Mouse (Mus musculus): ENCODE results near the gene Ppa1. TPM values are rescaled to one million over a fixed set of nuclear protein-coding genes. Genes with fewer than 3 reads are reported as not detected.
"Not testable (repeated sequence)": the region's sequence is repeated elsewhere in the genome, so short reads cannot be mapped to it uniquely, and the experiment has no call there.

Ppa1 gene
- total RNA-seq, 2 experiments from 2014 or later = 48.9 to 61.4 TPM

GRCm38 (mm10) chr10:61623874-61624273 is 24.5 kb upstream of the Ppa1 start:
- H3K4me3 ChIP-seq; H3K27ac ChIP-seq; intact Hi-C loops (cut with DNase I); DNase-seq: not testable (repeated sequence)
- peak; percentile 24; the same call in 1 of the 2 replicates for TF ChIP-seq CTCF (IDR thresholded peaks at IDR 0.05)

GRCm38 (mm10) chr10:61624771-61625170 is 23.6 kb upstream of the Ppa1 start:
- DNase-seq = no peak
- H3K4me3 ChIP-seq = no peak overlapping the region
- no peak overlapping the region for H3K27ac ChIP-seq
- intact Hi-C loops (cut with DNase I) = no loop called here
- no peak for TF ChIP-seq CTCF (IDR thresholded peaks at IDR 0.05)

DNA sequence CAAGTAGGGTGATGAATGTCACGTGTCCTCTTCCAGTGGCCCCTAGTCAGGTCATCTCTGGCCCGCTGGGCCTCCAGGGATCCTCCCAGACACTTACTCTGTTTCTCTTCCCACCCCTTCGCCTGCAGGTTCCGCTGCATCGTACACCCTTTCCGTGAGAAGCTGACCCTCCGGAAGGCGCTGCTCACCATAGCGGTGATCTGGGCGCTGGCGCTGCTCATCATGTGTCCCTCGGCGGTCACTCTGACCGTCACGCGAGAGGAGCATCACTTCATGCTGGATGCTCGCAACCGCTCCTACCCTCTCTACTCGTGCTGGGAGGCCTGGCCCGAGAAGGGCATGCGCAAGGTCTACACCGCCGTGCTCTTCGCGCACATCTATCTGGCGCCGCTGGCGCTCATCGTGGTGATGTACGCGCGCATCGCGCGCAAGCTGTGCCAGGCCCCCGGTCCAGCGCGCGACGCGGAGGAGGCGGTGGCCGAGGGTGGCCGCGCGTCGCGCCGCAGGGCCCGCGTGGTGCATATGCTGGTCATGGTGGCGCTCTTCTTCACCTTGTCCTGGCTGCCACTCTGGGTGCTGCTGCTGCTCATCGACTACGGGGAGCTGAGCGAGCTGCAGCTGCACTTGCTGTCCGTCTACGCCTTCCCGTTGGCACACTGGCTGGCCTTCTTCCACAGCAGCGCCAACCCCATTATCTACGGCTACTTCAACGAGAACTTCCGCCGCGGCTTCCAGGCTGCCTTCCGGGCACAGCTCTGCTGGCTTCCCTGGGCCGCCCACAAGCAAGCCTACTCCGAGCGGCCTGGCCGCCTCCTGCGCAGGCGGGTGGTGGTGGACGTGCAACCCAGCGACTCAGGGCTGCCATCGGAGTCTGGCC is 22.7 kb upstream of the Ppa1 start:
- intact Hi-C loops (cut with DNase I) = no loop called here
- no peak overlapping the region for H3K27ac ChIP-seq
- H3K4me3 ChIP-seq = peak overlapping the region; percentile 70
- TF ChIP-seq CTCF (IDR thresholded peaks at IDR 0.05) = no peak
- DNase-seq = peak; percentile 47

DNA sequence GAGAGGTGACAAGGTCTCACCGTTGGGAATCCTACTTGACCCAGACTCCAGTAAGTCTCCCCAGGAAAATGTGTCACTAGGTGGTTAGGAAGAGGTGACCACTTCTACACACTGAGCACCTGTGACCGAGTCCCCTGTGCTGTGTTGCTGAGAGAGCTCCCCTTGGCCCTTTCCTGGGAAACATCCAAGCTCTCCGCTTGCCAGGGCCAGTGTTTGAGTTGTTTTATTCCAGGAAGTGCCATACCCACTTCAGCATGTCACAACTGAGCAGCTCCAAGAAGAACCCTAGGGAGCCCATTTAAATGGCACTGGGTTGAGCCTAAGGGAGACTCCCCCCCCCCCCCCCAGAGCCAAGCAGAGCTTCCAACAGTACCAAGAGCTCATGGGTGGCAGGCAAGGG is 21.8 kb upstream of the Ppa1 start:
- Histone ChIP-seq H3K4me3 (no peak overlapping the region), H3K27ac (no peak overlapping the region)
- intact Hi-C loops (cut with DNase I) = no loop called here
- no peak for TF ChIP-seq CTCF (IDR thresholded peaks at IDR 0.05)
- DNase-seq = no peak

- no peak for DNase-seq
- TF ChIP-seq CTCF (IDR thresholded peaks at IDR 0.05) = no peak
- no peak overlapping the region for H3K4me3 ChIP-seq
- peak overlapping the region; percentile 93 for H3K27ac ChIP-seq
- intact Hi-C loops (cut with DNase I) = no loop called here
Observed at GRCm38 (mm10) chr10:61627195-61627937, 21.0 kb upstream of the Ppa1 start.

DNA sequence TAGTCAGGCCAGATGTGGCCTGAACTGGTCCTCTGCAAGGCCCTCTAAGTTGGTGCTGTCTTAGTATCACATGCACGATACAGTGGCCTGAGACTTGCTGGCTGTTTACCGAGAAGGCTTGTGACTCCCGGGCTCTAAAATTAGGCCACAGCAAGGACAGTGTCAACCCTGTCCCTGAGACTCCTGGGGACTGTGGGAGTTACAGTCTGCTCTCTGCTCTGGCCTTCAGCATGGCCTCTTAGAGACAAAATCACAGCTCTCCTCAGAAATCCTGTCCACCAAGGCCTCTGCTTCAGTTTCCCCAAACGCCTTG is 20.5 kb upstream of the Ppa1 start:
- intact Hi-C loops (cut with DNase I) = no loop called here
- H3K27ac ChIP-seq = peak overlapping the region; percentile 93
- peak; percentile 80 for DNase-seq

GRCm38 (mm10) chr10:61632445-61632844 is 15.9 kb upstream of the Ppa1 start:
- peak overlapping the region; percentile 72 for H3K27ac ChIP-seq
- intact Hi-C loops (cut with DNase I) = no loop called here
- peak; percentile 39 for DNase-seq
- H3K4me3 ChIP-seq = no peak overlapping the region
- TF ChIP-seq CTCF (IDR thresholded peaks at IDR 0.05) = no peak

More for the DNA sequence above, 20.5 kb upstream of the Ppa1 start:
- no peak for TF ChIP-seq CTCF (IDR thresholded peaks at IDR 0.05)
- H3K4me3 ChIP-seq = no peak overlapping the region

DNA sequence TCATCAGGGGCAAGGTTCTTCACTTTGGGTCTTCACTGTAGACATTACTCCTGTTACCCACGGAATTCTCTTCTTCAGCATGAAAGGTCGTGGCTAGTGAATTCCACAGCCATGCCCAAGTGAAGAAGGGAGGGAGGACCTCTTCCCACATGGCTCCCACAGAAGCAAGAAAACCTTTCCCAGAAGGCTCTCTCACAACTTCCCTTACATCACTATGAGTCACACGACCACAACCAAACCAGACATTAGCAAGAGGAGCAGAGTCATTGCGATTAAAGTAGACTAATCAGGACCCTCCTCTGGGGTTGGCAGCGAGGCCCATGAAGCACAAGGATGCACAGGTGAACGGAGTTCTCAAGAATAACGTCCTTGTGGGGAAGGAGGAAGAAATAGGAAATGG is 11.3 kb upstream of the Ppa1 start:
- Histone ChIP-seq H3K27ac (no peak overlapping the region), H3K4me3 (no peak overlapping the region)
- TF ChIP-seq CTCF (IDR thresholded peaks at IDR 0.05) = no peak
- intact Hi-C loops (cut with DNase I) = no loop called here
- DNase-seq = no peak

GRCm38 (mm10) chr10:61640363-61640762 is 8.0 kb upstream of the Ppa1 start:
- Histone ChIP-seq H3K4me3 (no peak overlapping the region), H3K27ac (no peak overlapping the region)
- no peak for TF ChIP-seq CTCF (IDR thresholded peaks at IDR 0.05)
- intact Hi-C loops (cut with DNase I) = no loop called here
- no peak for DNase-seq

- TF ChIP-seq CTCF (IDR thresholded peaks at IDR 0.05) = no peak
- Histone ChIP-seq H3K4me3 (no peak overlapping the region), H3K27ac (no peak overlapping the region)
- DNase-seq = no peak
- intact Hi-C loops (cut with DNase I) = no loop called here
Observed at GRCm38 (mm10) chr10:61646557-61646956, 1.8 kb upstream of the Ppa1 start.

DNA sequence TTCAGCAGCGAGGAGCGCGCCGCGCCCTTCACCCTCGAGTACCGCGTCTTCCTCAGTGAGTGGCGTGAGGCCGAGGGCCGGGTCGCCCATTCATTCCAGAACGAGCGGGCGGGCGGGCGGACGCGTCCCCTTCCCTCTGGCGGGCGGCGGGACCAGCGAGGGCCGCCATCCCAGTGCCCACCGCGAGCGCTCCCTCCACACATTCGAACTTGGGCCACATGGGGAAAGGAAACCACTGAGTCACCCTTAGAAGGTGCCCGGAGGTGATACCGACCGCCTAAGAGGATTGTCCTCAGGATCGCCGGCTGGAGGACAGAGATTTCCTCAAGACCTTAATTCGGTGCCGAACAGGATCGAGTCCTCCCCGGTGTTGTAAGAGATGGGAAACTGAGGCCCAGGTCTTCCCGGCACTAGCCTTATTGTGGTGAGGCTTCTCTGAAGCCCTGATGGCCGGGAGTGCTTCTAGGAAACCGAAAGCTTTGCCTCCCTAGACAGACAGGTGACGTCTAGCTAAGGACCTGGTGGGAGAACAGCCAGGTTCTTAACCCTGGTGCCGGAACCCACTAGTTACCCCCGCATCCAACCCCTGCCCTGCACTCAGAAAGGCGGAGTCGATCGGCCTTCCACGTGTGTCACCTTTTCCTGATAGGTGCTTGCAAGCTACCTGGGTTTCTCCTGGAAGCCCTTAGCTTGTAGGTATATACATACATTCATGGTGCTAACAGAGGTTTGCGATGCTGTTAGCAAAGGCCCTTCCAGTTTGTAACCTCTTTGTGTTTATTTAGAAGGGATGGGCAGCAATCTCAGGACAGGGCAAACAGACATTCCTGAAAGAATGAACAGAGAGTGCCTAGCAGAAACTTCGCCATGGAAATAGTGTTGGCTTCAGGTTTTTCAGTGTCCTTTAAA is 639 bp downstream of the Ppa1 start:
- intact Hi-C loops (cut with DNase I) = no loop called here
- no peak for DNase-seq
- Histone ChIP-seq H3K4me3 (peak overlapping the region; percentile 88), H3K27ac (peak overlapping the region; percentile 91)
- no peak for TF ChIP-seq CTCF (IDR thresholded peaks at IDR 0.05)

- Histone ChIP-seq H3K4me3 (no peak overlapping the region), H3K27ac (no peak overlapping the region)
- DNase-seq = no peak
- no peak for TF ChIP-seq CTCF (IDR thresholded peaks at IDR 0.05)
- intact Hi-C loops (cut with DNase I) = loop anchor here (5.0 to 10.0 kb wide), 2 partner anchors 187 to 309 kb away; no protein-coding TSS in a partner anchor
Observed at GRCm38 (mm10) chr10:61654105-61654504, 5.8 kb downstream of the Ppa1 start.
